8 mouse cellular contexts compared by ENCODE assay signal in the genomic region with DNA sequence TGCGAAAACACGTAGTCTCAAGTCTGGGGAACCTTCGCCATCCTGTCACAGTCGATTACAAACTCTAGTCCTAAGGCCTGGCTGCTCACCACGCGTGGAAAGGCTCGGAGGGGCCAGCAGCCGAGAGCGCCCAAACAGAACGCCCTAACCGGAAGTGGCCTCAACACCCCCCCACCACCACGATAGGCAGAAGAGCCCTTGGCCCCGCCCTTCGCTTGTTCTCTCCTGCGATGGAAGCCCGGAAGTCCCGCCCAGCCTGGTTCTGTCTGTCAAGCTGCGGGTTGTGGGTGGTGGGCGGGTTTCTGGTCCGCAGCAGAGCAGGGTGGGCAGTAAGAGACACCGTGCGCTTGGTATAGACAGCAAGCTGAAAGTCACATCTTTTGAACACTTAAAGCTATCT. TPM values are rescaled to one million over a fixed set of nuclear protein-coding genes. Genes with fewer than 3 reads are reported as not detected.
DNase-seq lines count a peak whose midpoint lies in the region; ATAC-seq and TF ChIP-seq lines count a peak whose summit lies in the region.

No protein-coding gene starts in this region.

- peak overlapping the region; percentile 76; the same call in 1 of the 2 replicates for H3K27ac ChIP-seq in heart, embryonic 11.5 days (ENCODE audit: low read depth, low read length)
- H3K27ac ChIP-seq in kidney, embryonic 16.5 days (ENCODE audit: low read length), result peak overlapping the region; percentile 95
- H3K27ac ChIP-seq in liver, adult 2 months (replicated peaks; ENCODE audit: insufficient read depth, low read depth, low read length), result peak overlapping the region; percentile 65

- DNase-seq in B cell, adult 2 months, result peak; percentile 94 to 95
- DNase-seq in brain, adult 2 months (ENCODE audit: low read depth, low spot score), result peak; percentile 98
- DNase-seq in liver, adult 2 months (ENCODE audit: extremely low read depth, low read depth, low spot score), result peak; percentile 84
- DNase-seq in splenic B cell, adult 2 months (ENCODE audit: low read depth, low spot score), result peak; percentile 94

- H3K9me3 ChIP-seq in heart, embryonic 11.5 days (replicated peaks; ENCODE audit: control insufficient read depth, low read length), result no peaks in the 10 kb centered on the region
- H3K9me3 ChIP-seq in kidney, embryonic 16.5 days (ENCODE audit: low read length), result no peaks in the 10 kb centered on the region

- ATAC-seq in erythroblast, adult 5-6 weeks (replicated peaks; ENCODE audit: low FRiP score, poor library complexity, severe bottlenecking), result peak; percentile 96
- ATAC-seq in heart, embryonic 11.5 days (replicated peaks; ENCODE audit: insufficient number of reproducible peaks, low FRiP score, low TSS enrichment), result peak; percentile 86
- peak; percentile 94 for ATAC-seq in kidney, embryonic 16.5 days (ENCODE audit: low FRiP score, low TSS enrichment)

- H3K9ac ChIP-seq in heart, embryonic 11.5 days (ENCODE audit: low read depth, low read length), result peak overlapping the region; percentile 81
- H3K9ac ChIP-seq in kidney, embryonic 16.5 days (replicated peaks; ENCODE audit: low read length), result peak overlapping the region; percentile 91
- peak overlapping the region; percentile 88 for H3K9ac ChIP-seq in liver, adult 2 months (ENCODE audit: low read depth, low read length)

- H3ac ChIP-seq in myocyte (ENCODE audit: control insufficient read depth, insufficient read length), result no peak overlapping the region

- H3K4me1 ChIP-seq in heart, embryonic 11.5 days (ENCODE audit: control insufficient read depth, insufficient read depth, low read length), result peaks cover 14% of the 10 kb centered on the region
- H3K4me1 ChIP-seq in kidney, embryonic 16.5 days (ENCODE audit: insufficient read depth, low read length), result peaks cover 14% of the 10 kb centered on the region
- no peaks in the 10 kb centered on the region for H3K4me1 ChIP-seq in liver, adult 2 months (ENCODE audit: control insufficient read depth, insufficient read depth, low read length)

- peak overlapping the region; percentile 58 for H3K4me2 ChIP-seq in heart, embryonic 11.5 days
- H3K4me2 ChIP-seq in kidney, embryonic 16.5 days (replicated peaks; ENCODE audit: low read depth, low read length), result peak overlapping the region; percentile 76
- peak overlapping the region; percentile 97 for H3K4me2 ChIP-seq in myocyte (ENCODE audit: low read depth)

- no peak for TF ChIP-seq CTCF in liver, adult 2 months (IDR thresholded peaks at IDR 0.05; ENCODE audit: low read depth, low read length)

- WGBS in heart, embryonic 11.5 days (ENCODE audit: insufficient replicate concordance), result 0% methylated on average over 22 of the region's 22 CpGs
- WGBS in kidney, embryonic 16.5 days, result under 1% methylated on average over 22 of the region's 22 CpGs
- WGBS in liver, adult 2 months, result under 1% methylated on average over 22 of the region's 22 CpGs

- peak; percentile 74; the same call in 1 of the 2 replicates for TF ChIP-seq POLR2A in liver, adult 2 months (IDR thresholded peaks at IDR 0.05; ENCODE audit: extremely low read depth, insufficient read depth, low read length)
- peak; percentile 90 for TF ChIP-seq POLR2A in myocyte (IDR thresholded peaks at IDR 0.05; ENCODE audit: insufficient read length, low read depth)

- no peaks in the 10 kb centered on the region for H3K79me2 ChIP-seq in liver, adult 2 months (ENCODE audit: control insufficient read depth, insufficient read depth, low read length)
- no peaks in the 10 kb centered on the region for H3K79me2 ChIP-seq in myocyte (ENCODE audit: control insufficient read depth, insufficient read depth)

- H3K36me3 ChIP-seq in heart, embryonic 11.5 days (ENCODE audit: control insufficient read depth, insufficient read depth, low read length), result no peaks in the 10 kb centered on the region
- H3K36me3 ChIP-seq in kidney, embryonic 16.5 days (ENCODE audit: insufficient read depth, low read length), result no peaks in the 10 kb centered on the region
- H3K36me3 ChIP-seq in liver, adult 2 months (ENCODE audit: control insufficient read depth, insufficient read depth, low read length), result no peaks in the 10 kb centered on the region
- no peaks in the 10 kb centered on the region for H3K36me3 ChIP-seq in myocyte (ENCODE audit: control insufficient read depth, insufficient read depth)
- H3K36me3 ChIP-seq in splenic B cell, adult 2 months (ENCODE audit: control insufficient read depth, insufficient read depth, low read length, poor library complexity, severe bottlenecking), result no peaks in the 10 kb centered on the region; the same call in 1 of the 2 replicates

- H3K4me3 ChIP-seq in heart, embryonic 11.5 days (ENCODE audit: low read depth, low read length), result peak overlapping the region; percentile 61
- peak overlapping the region; percentile 71 for H3K4me3 ChIP-seq in kidney, embryonic 16.5 days (ENCODE audit: low read length)
- H3K4me3 ChIP-seq in liver, adult 2 months (ENCODE audit: insufficient read depth, low read depth, low read length), result peak overlapping the region; percentile 81
- H3K4me3 ChIP-seq in myocyte, result peak overlapping the region; percentile 55

- peaks cover 9% of the 10 kb centered on the region; the same call in 1 of the 2 replicates for H3K27me3 ChIP-seq in heart, embryonic 11.5 days (ENCODE audit: control insufficient read depth, insufficient read depth, low read length)
- H3K27me3 ChIP-seq in kidney, embryonic 16.5 days (ENCODE audit: insufficient read depth, low read length), result no peaks in the 10 kb centered on the region; the same call in 1 of the 2 replicates
- no peaks in the 10 kb centered on the region for H3K27me3 ChIP-seq in liver, adult 2 months (ENCODE audit: control insufficient read depth, insufficient read depth, low read length)
- peaks cover 5% of the 10 kb centered on the region for H3K27me3 ChIP-seq in myocyte (ENCODE audit: control insufficient read depth, insufficient read depth, insufficient read length)
- H3K27me3 ChIP-seq in splenic B cell, adult 2 months (ENCODE audit: control insufficient read depth, insufficient read depth, low read length, poor library complexity, severe bottlenecking), result no peaks in the 10 kb centered on the region

TF ChIP-seq in myocyte, 11 proteins besides CTCF, POLR2A, EP300 and RAD21:
- TF ChIP-seq SRF (IDR thresholded peaks at IDR 0.05; ENCODE audit: control insufficient read depth, insufficient read length, low read depth), result peak; percentile 72
- TF ChIP-seq TCF3 (IDR thresholded peaks at IDR 0.05; ENCODE audit: insufficient read length, low read depth), result no peak
- TF ChIP-seq POLR2AphosphoS2 (IDR thresholded peaks at IDR 0.05; ENCODE audit: insufficient read length, low read depth), result peak; percentile 95

RNA-seq across cellular contexts. Expression of a gene that starts 12.8 kb away (rescaled TPM):
- total RNA-seq in erythroblast, adult 5-6 weeks (2015; ENCODE audit: low replicate concordance), result not detected in 2 replicates
- total RNA-seq in erythroblast, adult 5-6 weeks (2017; ENCODE audit: low replicate concordance), result 0.26 TPM in 1 of 2 replicates, not detected in the other
- 1.0 and 1.3 TPM in 2 replicates for polyA plus RNA-seq in heart, embryonic 11.5 days (2014; fragmentation: Nextera tagmentation; extraction: Ambion mirVana)
- polyA plus RNA-seq in kidney, embryonic 16.5 days (2015; fragmentation: Nextera tagmentation; extraction: Ambion mirVana), result 0.55 TPM in 2 replicates
- 0.46 and 0.54 TPM in 2 replicates for total RNA-seq in liver, adult 2 months (2014; rRNA removed)
- polyA plus RNA-seq in liver, adult 2 months (2012; rRNA removed), result 1.2 and 1.6 TPM in 2 replicates
- not detected for polyA plus RNA-seq in myocyte (2012; fragmentation: generic; extraction: Trizol)

Comparison
In these comparisons a context has a peak if more than half of its experiments do, and no peak if none do; other contexts are left out.
1. Peak in every context shown above with its lines: DNase-seq, ATAC-seq, H3K4me3 ChIP-seq and H3K27ac ChIP-seq.